Mouse (Mus musculus) MN1 (cell line): ENCODE results near the gene Ripply3.

Experiments
- DNase-seq: peaks from one replicate; pipeline ENCODE4 v3.0.0-alpha.2; 2016; ENCODE audit warnings: low spot score

Ripply3 gene

DNA sequence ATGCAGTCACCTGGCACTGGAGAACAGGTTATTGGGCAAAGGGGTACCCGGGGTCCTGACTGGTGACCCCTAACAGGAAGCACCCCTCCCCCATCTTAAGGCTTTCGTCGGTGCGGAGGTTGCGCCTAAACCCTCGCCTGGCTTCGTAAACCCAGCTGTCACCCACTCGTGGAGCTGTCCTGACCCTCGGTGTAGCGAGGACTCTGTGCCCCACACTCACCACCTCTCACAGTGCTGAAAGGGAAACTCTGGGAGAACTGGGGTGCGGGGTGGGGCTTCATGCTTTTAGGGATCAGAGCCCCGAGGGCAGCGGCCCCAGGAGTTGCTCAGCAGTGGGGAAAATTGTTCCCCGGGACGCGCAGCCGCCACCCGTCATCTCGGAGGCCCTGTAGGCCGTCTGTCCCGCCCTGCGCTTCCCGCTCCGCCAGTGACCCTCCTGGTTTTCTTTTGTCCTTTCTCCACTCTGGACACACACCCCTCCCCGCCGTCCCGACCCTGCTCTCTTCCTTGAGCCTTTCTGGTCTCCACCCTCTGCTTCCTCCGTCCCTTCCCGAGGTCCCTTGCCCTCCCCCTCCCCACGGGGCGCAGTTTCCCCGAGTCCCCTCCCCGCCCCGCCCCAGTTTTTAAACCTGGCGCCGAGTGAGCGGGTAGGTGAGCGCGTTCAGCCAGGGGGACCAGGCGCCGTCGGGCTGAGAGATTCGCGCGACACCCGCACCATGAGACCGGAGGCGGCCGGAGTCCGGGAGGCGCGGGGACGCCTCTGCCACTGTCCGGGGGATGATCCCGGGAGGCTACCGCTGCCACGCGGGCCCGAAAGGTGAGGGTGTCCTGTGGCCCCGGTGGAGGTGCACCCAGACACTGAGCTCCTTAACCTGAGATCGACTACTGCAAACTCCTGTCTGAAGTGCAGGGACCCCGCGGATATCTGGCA is at the start of gene Ripply3:
Ripply3 (plus strand) TSS at position 640 of the 931 bp plus-strand sequence.
- peak; percentile 55 for DNase-seq

- DNase-seq, result no peak
These were observed 44.2 kb upstream of the Ripply3 start for GRCm38 (mm10) chr16:94283972-94284371.

GRCm38 (mm10) chr16:94287826-94288225 is 40.4 kb upstream of the Ripply3 start:
- DNase-seq, result no peak

DNA sequence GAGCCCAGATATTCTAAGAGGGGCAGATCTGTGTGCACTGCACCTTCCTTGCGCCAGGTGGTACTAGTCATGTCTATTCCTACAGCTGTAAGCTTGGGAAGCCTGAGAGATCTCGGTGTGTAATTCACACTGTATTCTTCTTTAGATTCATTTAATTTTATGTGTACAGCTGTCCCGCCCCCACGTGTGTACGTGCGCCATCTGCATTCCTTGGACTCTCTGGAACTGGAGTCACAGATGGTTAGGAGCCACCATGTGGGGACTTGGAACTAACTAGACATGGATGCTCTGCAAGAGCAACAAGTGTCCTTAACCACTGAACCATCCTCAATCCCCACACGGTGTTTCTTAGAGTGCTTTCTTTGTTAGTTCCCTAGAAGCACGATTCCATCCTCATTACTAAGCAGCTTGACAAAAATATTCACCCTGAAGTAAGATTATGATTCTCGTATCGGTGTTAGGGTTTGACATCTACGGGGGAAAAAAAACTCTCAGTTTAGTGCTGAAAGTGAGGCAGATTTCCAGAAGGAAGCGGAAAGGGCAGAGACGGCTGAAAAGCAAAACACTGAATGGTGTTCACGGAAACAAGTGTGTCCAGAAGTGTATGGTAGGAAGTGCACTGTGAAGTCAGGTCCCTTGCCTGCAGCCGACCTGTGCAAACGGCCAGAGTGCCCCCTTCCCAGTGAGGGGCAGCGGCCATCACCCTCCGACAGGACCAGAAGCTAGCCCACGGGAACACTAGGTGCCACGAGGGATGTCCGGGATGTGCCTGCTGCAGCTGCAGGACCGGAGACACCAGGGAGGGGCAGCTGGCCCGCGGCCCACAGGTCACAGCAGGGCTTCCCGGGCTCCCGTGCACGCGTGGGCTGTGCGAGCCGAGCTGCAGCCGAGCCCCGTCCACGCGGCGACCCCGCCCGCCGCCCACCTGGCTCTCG is 38.8 kb upstream of the Ripply3 start:
- DNase-seq, result no peak

- DNase-seq, result peak; percentile 85
These were observed 37.9 kb upstream of the Ripply3 start for GRCm38 (mm10) chr16:94290073-94290999.

GRCm38 (mm10) chr16:94291141-94291540 is 37.1 kb upstream of the Ripply3 start:
- DNase-seq, result no peak

GRCm38 (mm10) chr16:94298081-94298480 is 30.1 kb upstream of the Ripply3 start:
- no peak for DNase-seq

GRCm38 (mm10) chr16:94299210-94299609 is 29.0 kb upstream of the Ripply3 start:
- no peak for DNase-seq

- no peak for DNase-seq
These were observed 27.0 kb upstream of the Ripply3 start for GRCm38 (mm10) chr16:94301194-94301593.

GRCm38 (mm10) chr16:94301696-94302095 is 26.5 kb upstream of the Ripply3 start:
- DNase-seq, result no peak

DNA sequence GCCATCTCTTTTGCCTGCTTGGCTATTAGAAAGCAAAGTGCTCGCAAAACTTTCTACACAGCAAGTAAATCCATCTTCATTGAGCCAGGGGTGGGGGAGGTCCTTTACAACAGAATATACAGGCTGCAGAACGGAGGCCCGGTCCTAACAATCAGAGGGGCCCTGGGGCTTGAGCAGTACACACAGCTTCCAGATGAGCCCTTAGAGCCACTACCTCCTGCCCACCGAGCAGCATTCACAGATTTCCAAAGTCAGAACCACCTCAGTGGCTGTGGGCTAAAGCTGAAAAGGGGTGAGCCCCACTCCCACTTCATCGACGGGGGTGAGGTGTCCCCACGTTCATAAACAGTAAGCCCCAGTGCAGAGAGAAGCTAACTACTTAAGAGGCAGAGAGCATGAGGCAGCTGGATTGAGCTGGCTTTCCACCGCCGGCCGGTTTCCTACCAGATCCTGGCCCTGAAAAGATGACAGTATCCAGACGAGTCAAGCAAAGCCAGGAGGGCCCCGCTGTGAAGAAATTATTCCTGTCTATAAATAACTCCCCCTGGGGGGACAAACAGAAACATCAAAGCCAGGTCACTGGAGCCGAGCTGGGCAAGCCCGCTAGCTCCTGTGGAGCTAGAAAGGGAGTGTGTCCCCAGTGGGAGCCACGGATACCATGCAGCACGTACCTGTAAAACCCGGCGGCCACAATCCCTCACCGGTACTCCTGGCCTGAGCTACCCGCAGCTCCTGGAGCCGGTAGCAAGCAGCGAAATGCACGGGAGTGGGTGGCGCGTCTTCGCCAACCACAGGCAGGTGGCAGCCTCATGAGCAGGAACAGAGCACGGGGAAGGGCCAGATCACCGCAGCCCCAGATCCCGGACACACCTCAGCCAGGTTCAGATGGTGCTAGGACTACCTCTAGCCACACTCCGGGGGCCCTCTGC is 25.7 kb upstream of the Ripply3 start:
- peak; percentile 81 for DNase-seq

- DNase-seq, result no peak
These were observed 25.1 kb upstream of the Ripply3 start for GRCm38 (mm10) chr16:94303203-94303535.

- peak; percentile 9 for DNase-seq
These were observed 20.7 kb upstream of the Ripply3 start for GRCm38 (mm10) chr16:94307526-94307925.

GRCm38 (mm10) chr16:94307942-94308341 is 20.3 kb upstream of the Ripply3 start:
- peak; percentile 23 for DNase-seq

GRCm38 (mm10) chr16:94309025-94309424 is 19.2 kb upstream of the Ripply3 start:
- DNase-seq, result no peak

DNA sequence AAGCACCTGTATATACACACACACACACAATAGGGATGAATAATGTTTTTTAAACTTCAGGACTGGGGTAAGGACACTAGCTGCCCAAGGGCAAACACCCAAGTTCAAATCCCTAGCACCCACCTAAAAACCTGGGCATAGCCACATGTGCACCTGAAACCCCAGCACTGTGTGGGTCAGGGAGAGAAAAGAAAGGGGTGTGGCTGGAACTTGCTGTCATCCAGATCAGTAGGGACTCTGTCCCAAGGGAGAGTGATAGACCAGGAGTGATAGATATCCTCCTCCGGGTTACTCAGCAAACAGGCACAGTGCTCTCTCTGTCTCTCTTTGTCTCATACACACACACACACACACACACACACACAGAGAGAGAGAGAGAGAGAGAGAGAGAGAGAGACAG is 16.8 kb upstream of the Ripply3 start:
- DNase-seq, result no peak

DNA sequence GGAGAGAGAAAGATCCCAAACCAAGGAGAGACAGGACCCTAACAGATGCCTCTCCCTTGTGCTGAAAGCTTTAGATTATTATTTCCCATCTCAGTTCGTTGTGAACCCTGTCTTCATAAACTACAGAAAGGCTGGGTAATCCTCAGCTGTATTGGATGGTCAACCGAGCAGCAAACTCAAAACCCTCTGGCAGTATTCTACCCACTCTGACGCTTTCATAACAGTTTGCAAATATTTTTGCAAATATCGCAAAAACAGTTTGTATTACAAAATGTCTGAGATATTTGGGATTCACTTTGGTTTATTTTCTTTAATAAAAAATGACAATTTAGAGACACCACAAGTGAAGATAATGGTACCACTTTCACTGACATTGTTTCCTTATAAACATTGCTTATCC is 16.3 kb upstream of the Ripply3 start:
- no peak for DNase-seq

- DNase-seq, result peak; percentile 90
These were observed 15.5 kb upstream of the Ripply3 start for GRCm38 (mm10) chr16:94312663-94313228.

DNA sequence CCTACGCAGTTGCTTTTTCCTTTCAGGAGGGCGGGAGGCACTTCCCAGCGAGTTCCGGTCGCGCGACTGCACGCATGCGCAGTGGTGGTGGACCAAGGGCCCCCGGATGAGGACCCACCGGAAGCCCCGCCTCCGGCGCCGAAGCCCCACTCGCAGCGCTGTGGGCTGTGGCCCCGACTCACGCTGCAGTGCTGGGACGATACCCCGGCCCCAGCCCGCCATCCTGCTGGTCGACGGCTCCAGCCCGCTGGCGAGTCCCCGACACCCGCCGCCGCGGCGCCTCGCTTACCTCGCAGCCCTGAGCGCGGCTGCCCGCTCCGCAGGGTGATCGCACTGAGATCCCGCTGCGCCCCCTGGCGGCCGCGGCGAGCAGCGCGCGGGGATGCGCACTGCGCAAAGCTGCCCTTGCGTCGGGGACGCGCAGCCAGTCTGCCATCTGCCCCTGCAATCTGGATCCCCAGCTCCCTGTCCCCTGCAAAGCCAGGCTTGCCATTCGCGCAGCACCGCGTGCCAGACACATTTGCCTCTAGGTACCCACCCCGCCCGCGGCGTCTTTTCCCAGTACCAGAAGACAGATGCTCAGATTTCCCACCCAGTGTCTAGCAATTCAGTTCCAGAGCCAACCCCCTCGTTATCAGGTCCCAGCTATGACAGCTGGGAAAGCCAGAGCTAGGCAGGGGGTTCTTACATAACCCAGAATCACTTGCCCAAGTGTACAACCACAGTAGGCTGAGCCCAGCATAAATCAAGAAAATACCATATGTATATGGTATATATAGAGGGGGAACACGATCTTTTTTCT is 14.8 kb upstream of the Ripply3 start, which contains the start of gene Hlcs:
Hlcs (minus strand) TSS at position 343 of the 802 bp plus-strand sequence.
- DNase-seq, result peak; percentile 96
